Mouse (Mus musculus) forebrain, embryonic 13.5 days (tissue): ENCODE data around the gene Fgfr3. TPM values are rescaled to one million over a fixed set of nuclear protein-coding genes. Genes with fewer than 3 reads are reported as not detected.

Experiments used
- ATAC-seq: fragments of 200-750 bp; cut with Nextera tagmentation; 2 replicates; pipeline ENCODE4 v1.8.0; 2017
- H3K27ac ChIP-seq: fragments of 300-500 bp; sonication (generic); 2 replicates; pipeline ENCODE4 v1.5.1; 2015; ENCODE audit warnings: inconsistent platforms, mild to moderate bottlenecking, moderate library complexity
- H3K27me3 ChIP-seq: fragments of 300-500 bp; sonication (generic); 2 replicates; pipeline ENCODE4 v1.6.1; 2015; ENCODE audit warnings: mild to moderate bottlenecking, inconsistent platforms
- H3K36me3 ChIP-seq: fragments of 300-500 bp; sonication (generic); 2 replicates; pipeline ENCODE4 v1.6.1; 2015; ENCODE audit warnings: mild to moderate bottlenecking, inconsistent platforms; ENCODE audit not compliant: poor library complexity, severe bottlenecking
- H3K4me1 ChIP-seq: fragments of 300-500 bp; sonication (generic); 2 replicates; pipeline ENCODE4 v1.6.1; 2015; ENCODE audit warnings: inconsistent platforms
- H3K4me2 ChIP-seq: fragments of 300-500 bp; sonication (generic); 2 replicates; pipeline ENCODE4 v1.6.1; 2015; ENCODE audit warnings: inconsistent platforms, mild to moderate bottlenecking, moderate library complexity
- H3K4me3 ChIP-seq: fragments of 300-500 bp; sonication (generic); 2 replicates; pipeline ENCODE4 v1.5.1; 2015; ENCODE audit warnings: mild to moderate bottlenecking, inconsistent platforms
- H3K9ac ChIP-seq: fragments of 300-500 bp; sonication (generic); 2 replicates; pipeline ENCODE4 v1.6.1; 2015; ENCODE audit warnings: mild to moderate bottlenecking, inconsistent platforms
- H3K9me3 ChIP-seq: fragments of 300-500 bp; sonication (generic); replicated peaks from 2 replicates; pipeline ENCODE4 v1.6.1; 2016; ENCODE audit warnings: inconsistent platforms
- WGBS: fragments of 180-500 bp; shearing (Covaris S2); methylation state at CpG from one replicate; pipeline ENCODE4 v1.1.7; 2015; 5-methylcytosine and 5-hydroxymethylcytosine counted together
- polyA plus RNA-seq: library from polyadenylated mRNA; unstranded; fragments of >200 nt; fragmentation: Nextera tagmentation; extraction: Ambion mirVana; gene quantifications from 2 replicates; pipeline ENCODE4 v1.2.1, GENCODE M21; 2015

Fgfr3 gene
- polyA plus RNA-seq, 1 experiment from 2014 or later, result 59.5 TPM

GRCm38 (mm10) chr5:33688278-33689220, 32.9 kb upstream of the Fgfr3 start:
- H3K4me2 ChIP-seq, result peak overlapping the region; percentile 35

DNA sequence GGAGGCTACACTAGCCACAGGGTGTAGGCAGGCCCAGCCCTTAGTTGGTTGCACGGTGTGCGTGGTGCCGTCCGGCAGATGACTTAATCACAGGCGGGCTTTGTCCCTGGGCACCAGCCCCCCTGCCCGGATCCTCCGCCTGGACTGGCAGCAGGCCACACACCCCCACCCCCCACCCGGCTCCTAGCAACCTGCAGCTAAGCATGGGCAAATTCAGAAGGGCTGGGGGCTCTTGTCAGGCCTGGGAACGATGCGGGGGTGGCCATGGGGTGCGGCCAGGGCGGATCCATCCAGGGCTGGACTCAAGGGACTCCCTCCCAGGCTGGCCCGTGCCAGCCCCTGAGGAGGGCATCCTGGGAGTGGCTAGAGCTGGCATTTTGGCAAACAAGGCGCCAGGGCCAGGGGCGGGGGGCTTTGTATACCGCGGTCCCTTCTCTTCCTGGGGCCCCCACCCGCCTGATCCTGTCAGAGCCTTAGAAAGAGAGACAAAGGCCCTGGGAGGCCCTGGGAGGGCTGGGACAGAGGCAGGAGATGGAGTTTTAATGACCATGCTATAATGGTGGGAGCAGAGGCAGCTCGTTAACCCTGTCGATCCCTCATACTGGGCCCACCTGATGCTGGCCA, 32.1 kb upstream of the Fgfr3 start:
- H3K27me3 ChIP-seq, result peaks cover 33% of the 10 kb centered on the region
- ATAC-seq, result peak; percentile 90
- H3K9me3 ChIP-seq, result no peaks in the 10 kb centered on the region
- H3K9ac ChIP-seq, result peak overlapping the region; percentile 52; the same call in 1 of the 2 replicates
- H3K4me2 ChIP-seq, result peak overlapping the region; percentile 35
- WGBS, result 2% methylated on average over 20 of the region's 20 CpGs
- H3K27ac ChIP-seq, result peak overlapping the region; percentile 89
- peaks cover 79% of the 10 kb centered on the region for H3K4me1 ChIP-seq
- no peaks in the 10 kb centered on the region for H3K36me3 ChIP-seq
- H3K4me3 ChIP-seq, result no peak overlapping the region

More at GRCm38 (mm10) chr5:33688278-33689220, 32.9 kb upstream of the Fgfr3 start:
- Histone ChIP-seq H3K4me3 (no peak overlapping the region), H3K9ac (peak overlapping the region; percentile 52), H3K36me3 (no peaks in the 10 kb centered on the region), H3K27ac (peak overlapping the region; percentile 89), H3K9me3 (no peaks in the 10 kb centered on the region), H3K4me1 (peaks cover 75% of the 10 kb centered on the region), H3K27me3 (peaks cover 26% of the 10 kb centered on the region)
- no peak for ATAC-seq
- 35% methylated on average over 14 of the region's 14 CpGs for WGBS

- Histone ChIP-seq H3K4me2 (peak overlapping the region; percentile 35), H3K27me3 (peaks cover 34% of the 10 kb centered on the region), H3K9me3 (no peaks in the 10 kb centered on the region), H3K27ac (peak overlapping the region; percentile 89), H3K9ac (peak overlapping the region; percentile 52; the same call in 1 of the 2 replicates), H3K4me1 (peaks cover 80% of the 10 kb centered on the region), H3K4me3 (no peak overlapping the region), H3K36me3 (no peaks in the 10 kb centered on the region)
- ATAC-seq, result no peak
- 56% methylated on average over 11 of the region's 11 CpGs for WGBS
These were observed 31.4 kb upstream of the Fgfr3 start for GRCm38 (mm10) chr5:33689852-33690645.

DNA sequence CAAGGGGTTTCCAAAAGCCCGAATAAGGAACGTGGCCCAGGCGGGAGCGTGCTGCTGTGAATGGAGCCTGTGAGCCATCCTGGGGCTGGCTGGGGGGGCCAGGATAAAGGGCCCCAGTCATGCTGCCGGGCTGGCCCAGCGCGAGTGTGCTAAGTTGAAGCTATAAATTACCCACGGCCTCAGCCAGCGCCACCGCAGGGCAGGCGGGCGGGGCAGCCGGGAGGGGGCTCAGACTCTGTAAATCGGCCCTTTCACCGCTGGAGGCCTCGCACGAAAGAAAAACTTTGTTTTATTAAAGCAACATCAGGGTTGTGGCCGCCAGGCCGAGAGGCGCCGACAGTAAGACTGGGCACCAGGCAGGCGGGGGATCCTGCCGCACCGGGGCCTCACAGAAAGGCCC, 29.1 kb upstream of the Fgfr3 start:
- Histone ChIP-seq H3K27ac (peak overlapping the region; percentile 79), H3K27me3 (peaks cover 41% of the 10 kb centered on the region), H3K9ac (peak overlapping the region; percentile 26; the same call in 1 of the 2 replicates), H3K4me2 (peak overlapping the region; percentile 40), H3K9me3 (no peaks in the 10 kb centered on the region), H3K36me3 (no peaks in the 10 kb centered on the region), H3K4me3 (no peak overlapping the region), H3K4me1 (peaks cover 94% of the 10 kb centered on the region)
- WGBS, result under 1% methylated on average over 24 of the region's 24 CpGs
- no peak for ATAC-seq

GRCm38 (mm10) chr5:33694461-33694847, 27.0 kb upstream of the Fgfr3 start:
- no peak for ATAC-seq
- Histone ChIP-seq H3K9ac (peak overlapping the region; percentile 45; the same call in 1 of the 2 replicates), H3K4me2 (peak overlapping the region; percentile 81), H3K27me3 (peaks cover 42% of the 10 kb centered on the region), H3K4me1 (peaks cover 94% of the 10 kb centered on the region), H3K36me3 (no peaks in the 10 kb centered on the region), H3K4me3 (peak overlapping the region; percentile 45; the same call in 1 of the 2 replicates), H3K9me3 (no peaks in the 10 kb centered on the region), H3K27ac (peak overlapping the region; percentile 92)
- 28% methylated on average over 9 of the region's 9 CpGs for WGBS

- peak overlapping the region; percentile 81 for H3K4me2 ChIP-seq
- peak; percentile 79 for ATAC-seq
- WGBS, result under 1% methylated on average over 61 of the region's 71 CpGs
- H3K27ac ChIP-seq, result peak overlapping the region; percentile 92
- H3K4me3 ChIP-seq, result peak overlapping the region; percentile 45
- H3K9ac ChIP-seq, result peak overlapping the region; percentile 71
- H3K4me1 ChIP-seq, result peaks cover 94% of the 10 kb centered on the region
- no peaks in the 10 kb centered on the region for H3K9me3 ChIP-seq
- peaks cover 45% of the 10 kb centered on the region for H3K27me3 ChIP-seq
- no peaks in the 10 kb centered on the region for H3K36me3 ChIP-seq
These were observed 26.4 kb upstream of the Fgfr3 start for GRCm38 (mm10) chr5:33694848-33695717.

- Histone ChIP-seq H3K27ac (peak overlapping the region; percentile 92), H3K36me3 (no peaks in the 10 kb centered on the region), H3K4me2 (peak overlapping the region; percentile 81), H3K9me3 (no peaks in the 10 kb centered on the region), H3K27me3 (peaks cover 41% of the 10 kb centered on the region), H3K4me1 (peaks cover 94% of the 10 kb centered on the region), H3K9ac (peak overlapping the region; percentile 71), H3K4me3 (peak overlapping the region; percentile 45)
- ATAC-seq, result no peak; the same call in 1 of the 2 replicates
- 1% methylated on average over 24 of the region's 24 CpGs for WGBS
These were observed 25.8 kb upstream of the Fgfr3 start for GRCm38 (mm10) chr5:33695718-33696121.

DNA sequence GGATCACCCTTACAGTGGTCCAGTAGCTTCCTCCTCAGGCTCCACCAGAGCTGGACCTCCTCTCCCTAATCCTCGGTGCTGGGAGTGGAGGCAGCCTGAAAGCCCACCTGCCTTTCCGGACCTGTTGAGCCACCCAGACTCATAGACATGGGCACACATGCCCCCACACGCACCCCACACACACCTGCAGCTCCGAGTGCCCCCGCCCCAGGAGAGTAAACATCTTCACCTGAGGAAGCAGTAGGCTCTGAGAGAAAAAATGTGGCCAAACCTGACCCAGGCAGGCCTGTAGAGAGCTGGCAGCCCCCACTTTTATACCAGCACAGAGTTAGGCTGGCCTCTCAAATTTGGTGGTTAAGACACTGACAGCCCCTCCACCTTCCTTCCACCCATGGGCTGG, 25.0 kb upstream of the Fgfr3 start:
- Histone ChIP-seq H3K9ac (peak overlapping the region; percentile 71), H3K4me2 (peak overlapping the region; percentile 81), H3K27ac (peak overlapping the region; percentile 92), H3K36me3 (no peaks in the 10 kb centered on the region), H3K4me3 (no peak overlapping the region), H3K27me3 (peaks cover 42% of the 10 kb centered on the region), H3K4me1 (peaks cover 96% of the 10 kb centered on the region), H3K9me3 (no peaks in the 10 kb centered on the region)
- 37% methylated on average over 5 of the region's 5 CpGs for WGBS
- ATAC-seq, result no peak

GRCm38 (mm10) chr5:33697534-33697933, 23.9 kb upstream of the Fgfr3 start:
- WGBS, result 4% methylated on average over 1 of the region's 1 CpGs
- Histone ChIP-seq H3K4me3 (no peak overlapping the region), H3K4me2 (no peak overlapping the region), H3K9ac (peak overlapping the region; percentile 32; the same call in 1 of the 2 replicates), H3K36me3 (no peaks in the 10 kb centered on the region), H3K9me3 (no peaks in the 10 kb centered on the region), H3K27ac (peak overlapping the region; percentile 92), H3K4me1 (peaks cover 97% of the 10 kb centered on the region), H3K27me3 (peaks cover 47% of the 10 kb centered on the region)
- ATAC-seq, result no peak

- H3K27ac ChIP-seq, result peak overlapping the region; percentile 92
- no peaks in the 10 kb centered on the region for H3K36me3 ChIP-seq
- H3K4me3 ChIP-seq, result no peak overlapping the region
- H3K27me3 ChIP-seq, result peaks cover 42% of the 10 kb centered on the region
- 3% methylated on average over 13 of the region's 13 CpGs for WGBS
- H3K9ac ChIP-seq, result peak overlapping the region; percentile 32; the same call in 1 of the 2 replicates
- ATAC-seq, result peak; percentile 71
- H3K9me3 ChIP-seq, result no peaks in the 10 kb centered on the region
- peak overlapping the region; percentile 14; the same call in 1 of the 2 replicates for H3K4me2 ChIP-seq
- H3K4me1 ChIP-seq, result peaks cover 97% of the 10 kb centered on the region
These were observed 23.4 kb upstream of the Fgfr3 start for GRCm38 (mm10) chr5:33697947-33698512.
